Mouse (Mus musculus) heart, postnatal 0 days (tissue): ENCODE measurements around the gene Ager.

Experiments
- CTCF ChIP-seq: IDR thresholded peaks from 2 replicates; pipeline ENCODE4 v1.5.1; 2016; ENCODE audit warnings: antibody characterized with exemption, control low read depth, low read depth
- EP300 ChIP-seq: IDR thresholded peaks from 2 replicates; pipeline ENCODE4 v1.6.1; 2016; ENCODE audit warnings: antibody characterized with exemption, low read depth

GRCm38 (mm10) chr17:34648141-34648890 lies 50.7 kb downstream of the Ager start:
- TF ChIP-seq EP300 (no peak), CTCF (no peak)
